Mouse (Mus musculus) limb, embryonic 15.5 days (tissue): ENCODE measurements around the gene Gm17657. TPM values are rescaled to one million over a fixed set of nuclear protein-coding genes. Genes with fewer than 3 reads are reported as not detected.
A peak's percentile ranks its signal among the peaks of the same experiment; 100 is the strongest.

Source experiments
- ATAC-seq: fragments of 200-750 bp; cut with Nextera tagmentation; 2 replicates; pipeline ENCODE4 v1.8.0; 2017; ENCODE audit warnings: low read depth, moderate TSS enrichment; ENCODE audit not compliant: insufficient number of reproducible peaks, low FRiP score, low TSS enrichment
- H3K27ac ChIP-seq: fragments of 300-500 bp; sonication (generic); 2 replicates; pipeline ENCODE4 v1.5.1; 2015; ENCODE audit warnings: moderate library complexity, mild to moderate bottlenecking, inconsistent platforms
- H3K27me3 ChIP-seq: fragments of 300-500 bp; sonication (generic); 2 replicates; pipeline ENCODE4 v1.6.1; 2015; ENCODE audit warnings: inconsistent platforms
- H3K36me3 ChIP-seq: fragments of 300-500 bp; sonication (generic); 2 replicates; pipeline ENCODE4 v1.6.1; 2015; ENCODE audit warnings: inconsistent platforms
- H3K4me1 ChIP-seq: fragments of 300-500 bp; sonication (generic); 2 replicates; pipeline ENCODE4 v1.6.1; 2015; ENCODE audit warnings: inconsistent platforms
- H3K4me2 ChIP-seq: fragments of 300-500 bp; sonication (generic); 2 replicates; pipeline ENCODE4 v1.6.1; 2015; ENCODE audit warnings: mild to moderate bottlenecking, inconsistent platforms
- H3K4me3 ChIP-seq: fragments of 300-500 bp; sonication (generic); 2 replicates; pipeline ENCODE4 v1.5.1; 2015; ENCODE audit warnings: mild to moderate bottlenecking, inconsistent platforms
- H3K9ac ChIP-seq: fragments of 300-500 bp; sonication (generic); 2 replicates; pipeline ENCODE4 v1.6.1; 2015; ENCODE audit warnings: inconsistent platforms
- H3K9me3 ChIP-seq: fragments of 300-500 bp; sonication (generic); 2 replicates; pipeline ENCODE4 v1.6.1; 2016; ENCODE audit warnings: inconsistent platforms
- WGBS: fragments of 180-500 bp; shearing (Covaris S2); methylation state at CpG from one replicate; pipeline ENCODE4 v1.1.7; 2015; 5-methylcytosine and 5-hydroxymethylcytosine counted together
- polyA plus RNA-seq: library from polyadenylated mRNA; unstranded; fragments of >200 nt; fragmentation: Nextera tagmentation; extraction: Ambion mirVana; gene quantifications from 2 replicates; pipeline ENCODE4 v1.2.1, GENCODE M21; 2015

The Gm17657 gene
- not detected in 2 replicates for polyA plus RNA-seq

DNA sequence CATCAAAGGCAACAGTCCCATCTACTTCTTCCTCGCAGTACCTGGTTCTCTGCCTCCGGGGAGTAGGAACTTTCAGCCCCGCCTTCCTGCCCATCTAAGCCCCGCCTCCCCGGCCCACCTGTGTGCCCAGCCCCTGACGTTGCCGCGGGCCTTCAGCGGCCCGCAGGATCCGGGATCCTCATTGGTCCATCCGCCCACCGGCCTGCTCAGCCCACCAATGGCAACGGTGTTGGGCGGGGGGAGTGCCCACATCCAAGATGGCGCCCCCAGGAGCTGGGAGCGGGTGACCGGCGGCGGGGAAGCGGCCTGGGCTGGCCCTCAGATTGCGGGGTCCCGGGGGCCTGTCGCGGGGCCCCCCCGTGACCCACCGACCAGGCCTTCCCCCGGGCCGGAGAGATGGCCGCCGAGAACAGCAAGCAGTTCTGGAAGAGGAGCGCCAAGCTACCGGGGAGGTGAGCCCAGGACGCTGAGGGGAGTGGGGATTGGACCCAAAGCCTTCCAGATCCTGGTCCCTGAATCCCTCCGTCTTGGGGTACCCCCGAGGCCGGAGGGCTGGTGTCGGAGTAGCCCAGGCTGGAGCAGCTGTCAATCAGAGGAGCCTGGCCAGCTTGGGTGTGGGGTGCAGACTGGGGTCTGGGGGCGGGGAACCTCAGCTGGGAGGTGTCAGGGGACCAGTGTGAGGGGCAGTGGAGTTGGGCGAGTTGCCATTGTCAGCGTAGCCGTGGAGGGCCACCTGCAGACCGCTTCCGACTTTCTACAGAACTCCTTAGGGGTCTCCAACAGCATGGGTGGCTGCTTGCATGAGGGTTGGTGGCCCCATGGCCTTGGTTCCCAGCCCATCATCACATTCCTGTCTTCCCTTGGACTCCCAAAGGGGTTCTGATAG, at the start of gene Gm17657, which contains the start of gene Tbc1d22b:
Gm17657 (minus strand) TSS at position 96 of the 886 bp plus-strand sequence.
Tbc1d22b (plus strand) TSS at position 243 of the 886 bp plus-strand sequence.
- ATAC-seq, result peak; percentile 96
- WGBS, result under 1% methylated on average over 44 of the region's 44 CpGs
- Histone ChIP-seq H3K27ac (peak within 1 kb of the TSS; percentile 54; the same call in 1 of the 2 replicates), H3K36me3 (no peaks in the 10 kb centered on the region), H3K9ac (peak within 1 kb of the TSS; percentile 96), H3K4me2 (peak within 1 kb of the TSS; percentile 90), H3K4me3 (peak within 1 kb of the TSS; percentile 91), H3K4me1 (peaks cover 15% of the 10 kb centered on the region), H3K27me3 (no peaks in the 10 kb centered on the region), H3K9me3 (no peaks in the 10 kb centered on the region)

DNA sequence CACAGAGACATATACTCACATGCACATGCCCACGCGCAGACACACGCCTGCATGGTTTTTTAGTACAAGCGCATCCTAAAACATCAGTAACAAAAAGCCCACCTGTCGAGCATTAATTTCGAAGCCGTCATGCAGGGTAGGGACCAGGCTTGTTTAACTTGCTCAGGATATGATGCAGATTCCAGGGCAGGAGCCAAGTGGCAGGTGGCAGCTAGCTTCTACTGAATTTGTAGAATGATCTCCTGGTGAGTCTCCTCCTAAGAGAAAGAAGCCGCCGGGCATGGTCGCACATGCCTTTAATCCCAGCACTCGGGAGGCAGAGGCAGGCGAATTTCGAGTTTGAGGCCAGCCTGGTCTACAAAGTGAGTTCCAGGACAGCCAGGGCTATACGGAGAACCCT, 49.6 kb upstream of the Gm17657 start:
- Histone ChIP-seq H3K27ac (no peak overlapping the region), H3K9me3 (no peaks in the 10 kb centered on the region), H3K4me1 (no peaks in the 10 kb centered on the region), H3K9ac (no peak overlapping the region), H3K27me3 (no peaks in the 10 kb centered on the region), H3K36me3 (peaks cover 85% of the 10 kb centered on the region), H3K4me3 (no peak overlapping the region), H3K4me2 (no peak overlapping the region)
- no peak for ATAC-seq
- WGBS, result 92% methylated on average over 14 of the region's 14 CpGs

DNA sequence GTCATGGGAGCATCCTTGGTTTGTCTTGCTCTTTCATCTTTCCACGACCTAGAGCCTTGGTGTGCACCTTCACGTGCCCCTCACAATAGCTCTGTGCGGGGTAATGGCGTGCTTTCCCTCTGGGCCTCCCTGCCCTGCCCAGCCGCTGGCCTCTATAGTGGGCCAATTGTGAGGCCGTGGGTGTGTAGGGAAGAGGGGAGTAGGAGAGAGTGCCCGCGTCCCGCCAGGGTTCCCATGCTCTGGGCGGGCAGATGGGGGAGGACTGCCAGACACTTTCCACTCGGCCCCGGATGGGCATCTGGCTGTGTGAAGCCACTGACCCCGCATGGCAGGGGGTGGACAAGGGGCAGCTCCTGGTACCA, 47.3 kb upstream of the Gm17657 start:
- no peaks in the 10 kb centered on the region for H3K27me3 ChIP-seq
- no peak overlapping the region for H3K4me3 ChIP-seq
- H3K9me3 ChIP-seq, result no peaks in the 10 kb centered on the region
- WGBS, result 91% methylated on average over 13 of the region's 13 CpGs
- H3K4me2 ChIP-seq, result no peak overlapping the region
- H3K36me3 ChIP-seq, result peaks cover 73% of the 10 kb centered on the region
- H3K4me1 ChIP-seq, result no peaks in the 10 kb centered on the region
- no peak for ATAC-seq
- no peak overlapping the region for H3K9ac ChIP-seq
- no peak overlapping the region for H3K27ac ChIP-seq

DNA sequence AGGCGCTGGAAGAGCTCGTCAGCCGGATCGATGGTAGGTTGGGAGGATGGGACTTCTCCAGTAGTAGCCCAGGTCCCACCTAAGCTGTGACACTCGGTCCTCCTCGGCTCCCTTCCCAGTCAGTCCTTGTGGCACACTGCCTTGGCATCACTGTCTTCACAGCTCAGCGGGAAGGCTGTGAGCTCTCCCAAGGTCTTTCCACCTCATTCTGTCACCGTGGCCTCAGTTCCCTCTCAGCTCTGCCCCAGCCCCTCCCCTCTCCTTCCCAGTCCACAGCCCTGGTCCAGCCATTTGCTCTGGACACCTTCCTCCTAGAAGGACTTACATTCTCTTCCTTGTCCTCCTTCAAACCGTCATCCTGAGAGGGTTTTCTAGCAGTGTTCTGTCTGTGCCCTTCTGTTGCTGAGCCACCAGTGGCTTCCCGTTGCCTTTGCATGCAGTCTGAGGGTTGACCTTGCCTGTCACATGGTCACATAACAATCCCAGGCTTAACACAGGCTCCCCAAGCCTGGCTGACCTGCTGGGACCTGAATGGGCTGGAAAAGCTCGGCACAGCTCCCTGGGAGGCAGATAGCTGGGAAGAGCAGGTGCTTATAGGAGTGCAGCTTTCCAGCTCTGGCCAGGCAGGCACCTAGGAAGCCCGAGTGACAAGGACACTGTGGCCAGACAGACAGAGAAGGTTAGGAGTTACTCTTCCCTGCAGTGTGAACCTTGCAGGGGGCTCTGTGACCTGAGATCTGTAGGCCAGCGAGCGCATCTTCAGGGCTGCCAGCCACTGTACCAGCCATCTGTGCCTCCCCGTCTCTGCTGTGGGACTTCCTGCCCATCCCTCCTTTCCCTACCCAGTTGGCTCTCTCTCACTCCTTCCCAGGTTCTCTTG, 46.7 kb upstream of the Gm17657 start:
- WGBS, result 87% methylated on average over 15 of the region's 15 CpGs
- Histone ChIP-seq H3K36me3 (peaks cover 69% of the 10 kb centered on the region), H3K4me2 (no peak overlapping the region), H3K9me3 (no peaks in the 10 kb centered on the region), H3K4me1 (no peaks in the 10 kb centered on the region), H3K27me3 (no peaks in the 10 kb centered on the region), H3K4me3 (no peak overlapping the region), H3K9ac (no peak overlapping the region), H3K27ac (no peak overlapping the region)
- no peak for ATAC-seq

DNA sequence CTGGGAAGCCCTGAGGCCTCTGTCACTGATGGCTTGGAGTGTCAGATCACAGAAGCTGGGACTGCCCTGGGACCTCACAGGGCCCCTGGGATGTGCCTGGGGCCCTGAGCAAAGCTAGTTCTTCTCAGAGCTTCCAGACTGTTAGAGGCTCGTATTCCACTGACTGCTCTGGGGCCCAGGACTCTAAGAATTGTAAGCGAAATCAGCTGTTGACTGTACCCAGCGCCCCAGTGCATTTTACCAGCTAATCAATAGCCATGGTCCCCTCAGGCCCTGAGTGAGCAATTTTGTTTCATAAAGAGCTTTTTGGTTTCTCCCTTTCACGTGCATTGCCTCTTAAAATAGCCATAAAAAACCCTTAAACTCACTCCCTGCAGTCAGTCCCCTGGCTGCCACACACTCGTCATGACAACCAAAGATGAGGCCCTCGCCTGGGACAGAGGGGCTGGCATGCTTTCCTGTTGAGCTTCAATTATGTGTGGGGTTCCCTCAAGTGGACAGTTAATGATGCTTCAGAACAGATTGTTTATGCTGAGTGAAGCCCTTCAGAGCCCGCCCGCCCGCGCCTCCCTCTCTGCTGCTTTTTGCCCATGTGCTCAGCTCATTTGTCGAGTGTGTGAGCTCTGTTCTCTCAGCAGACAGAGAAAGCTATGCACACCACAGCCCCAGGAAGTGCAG, 39.9 kb upstream of the Gm17657 start:
- Histone ChIP-seq H3K9me3 (no peaks in the 10 kb centered on the region), H3K4me1 (peaks cover 8% of the 10 kb centered on the region; the same call in 1 of the 2 replicates), H3K27me3 (no peaks in the 10 kb centered on the region), H3K4me2 (no peak overlapping the region), H3K9ac (no peak overlapping the region), H3K27ac (peak overlapping the region; percentile 47; the same call in 1 of the 2 replicates), H3K36me3 (peaks cover 26% of the 10 kb centered on the region; the same call in 1 of the 2 replicates), H3K4me3 (no peak overlapping the region)
- WGBS, result 48% methylated on average over 11 of the region's 11 CpGs
- ATAC-seq, result no peak

DNA sequence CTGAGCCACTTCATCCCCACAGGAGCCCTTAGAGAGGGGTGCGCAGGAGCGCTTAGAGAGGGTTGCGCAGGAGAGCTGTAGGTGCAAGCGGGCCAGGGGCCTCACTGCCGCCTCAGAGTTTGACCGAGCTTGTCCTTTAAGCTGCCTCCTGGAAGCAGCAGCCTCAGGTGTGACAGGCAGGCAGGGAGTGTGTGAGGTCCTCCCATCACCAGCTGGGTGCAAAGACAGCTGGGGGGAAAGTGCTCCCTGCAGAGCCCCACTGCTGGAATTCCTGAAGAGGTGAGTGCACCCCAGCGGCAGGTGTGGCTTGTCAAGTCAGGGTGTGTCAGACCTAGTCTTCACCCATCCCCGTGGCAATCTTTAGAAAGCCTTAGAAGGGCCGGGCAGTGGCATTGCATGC, 37.5 kb upstream of the Gm17657 start:
- Histone ChIP-seq H3K27me3 (no peaks in the 10 kb centered on the region), H3K4me2 (no peak overlapping the region), H3K4me1 (peaks cover 8% of the 10 kb centered on the region; the same call in 1 of the 2 replicates), H3K36me3 (peaks cover 33% of the 10 kb centered on the region), H3K9ac (no peak overlapping the region), H3K4me3 (no peak overlapping the region), H3K9me3 (no peaks in the 10 kb centered on the region), H3K27ac (no peak overlapping the region)
- 84% methylated on average over 9 of the region's 9 CpGs for WGBS
- ATAC-seq, result no peak

DNA sequence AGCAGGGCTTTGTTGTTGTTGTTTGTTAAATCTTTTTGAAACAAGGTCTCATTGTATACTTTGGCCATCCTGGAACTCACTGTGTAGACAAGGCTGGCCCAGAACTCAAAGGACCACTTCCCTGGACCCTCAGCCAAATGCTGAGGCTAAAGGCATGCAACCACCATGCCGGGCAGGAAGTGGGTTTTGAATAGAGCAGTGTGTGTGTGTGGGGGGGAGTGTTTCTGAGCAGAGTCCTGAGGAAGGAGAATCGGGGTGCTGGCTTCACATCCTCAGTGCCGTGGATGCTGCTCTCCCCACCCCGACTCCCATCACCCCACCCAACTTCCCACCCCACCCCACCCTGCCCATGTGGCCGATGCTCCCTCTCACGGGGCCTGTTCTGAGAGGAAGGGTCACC, 36.0 kb upstream of the Gm17657 start:
- H3K9ac ChIP-seq, result no peak overlapping the region
- no peak for ATAC-seq
- 81% methylated on average over 6 of the region's 6 CpGs for WGBS
- peaks cover 8% of the 10 kb centered on the region; the same call in 1 of the 2 replicates for H3K4me1 ChIP-seq
- H3K36me3 ChIP-seq, result peaks cover 30% of the 10 kb centered on the region
- no peak overlapping the region for H3K4me3 ChIP-seq
- no peak overlapping the region for H3K27ac ChIP-seq
- no peaks in the 10 kb centered on the region for H3K27me3 ChIP-seq
- no peak overlapping the region for H3K4me2 ChIP-seq
- no peaks in the 10 kb centered on the region for H3K9me3 ChIP-seq

DNA sequence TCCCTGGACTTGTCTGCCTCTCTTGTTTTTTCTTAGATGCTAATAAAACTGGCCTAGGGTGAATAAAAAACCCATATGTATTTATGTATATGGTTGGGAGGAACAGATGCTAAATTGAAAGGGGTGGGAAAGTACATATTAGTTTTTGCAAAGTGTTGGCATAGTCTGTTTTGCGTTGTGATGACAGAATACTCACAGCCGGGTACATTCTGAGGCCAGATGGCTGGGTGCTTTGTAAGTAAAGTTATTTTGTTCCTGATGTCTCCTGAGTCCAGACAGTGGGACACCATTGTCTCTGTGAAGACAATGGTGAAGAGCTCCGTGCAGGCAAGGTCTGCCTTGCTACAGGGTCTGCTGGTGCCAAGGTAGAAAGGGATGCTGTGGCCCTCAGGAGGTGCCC, 35.3 kb upstream of the Gm17657 start:
- Histone ChIP-seq H3K27ac (no peak overlapping the region), H3K4me3 (no peak overlapping the region), H3K4me1 (peaks cover 8% of the 10 kb centered on the region; the same call in 1 of the 2 replicates), H3K27me3 (no peaks in the 10 kb centered on the region), H3K9me3 (no peaks in the 10 kb centered on the region), H3K36me3 (peaks cover 34% of the 10 kb centered on the region), H3K4me2 (no peak overlapping the region), H3K9ac (no peak overlapping the region)
- ATAC-seq, result no peak
- WGBS, result 75% methylated on average over 3 of the region's 3 CpGs

DNA sequence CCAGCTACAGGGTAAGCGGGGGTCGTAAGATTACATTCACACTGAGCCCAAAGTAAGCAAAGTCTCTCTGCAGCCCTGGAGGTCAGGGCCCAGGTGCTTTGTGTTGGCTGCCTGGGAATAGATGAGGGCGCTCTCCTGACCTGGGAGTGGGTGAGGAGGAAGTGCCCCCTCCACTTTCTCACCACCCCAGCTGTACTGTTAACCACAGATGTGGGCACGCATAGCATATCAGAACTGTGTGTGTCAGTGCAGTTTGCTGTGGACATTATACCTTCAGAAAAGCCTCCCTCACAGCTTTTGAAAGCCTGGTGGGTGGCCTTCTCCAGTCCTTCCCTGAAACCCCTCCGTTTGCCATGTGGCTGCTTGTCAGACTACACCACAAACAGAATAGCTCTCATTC, 34.9 kb upstream of the Gm17657 start:
- H3K36me3 ChIP-seq, result peaks cover 38% of the 10 kb centered on the region
- no peak overlapping the region for H3K27ac ChIP-seq
- H3K9ac ChIP-seq, result no peak overlapping the region
- H3K27me3 ChIP-seq, result no peaks in the 10 kb centered on the region
- H3K4me3 ChIP-seq, result no peak overlapping the region
- peaks cover 4% of the 10 kb centered on the region; the same call in 1 of the 2 replicates for H3K4me1 ChIP-seq
- no peak overlapping the region for H3K4me2 ChIP-seq
- H3K9me3 ChIP-seq, result no peaks in the 10 kb centered on the region
- WGBS, result 85% methylated on average over 5 of the region's 5 CpGs
- no peak for ATAC-seq

DNA sequence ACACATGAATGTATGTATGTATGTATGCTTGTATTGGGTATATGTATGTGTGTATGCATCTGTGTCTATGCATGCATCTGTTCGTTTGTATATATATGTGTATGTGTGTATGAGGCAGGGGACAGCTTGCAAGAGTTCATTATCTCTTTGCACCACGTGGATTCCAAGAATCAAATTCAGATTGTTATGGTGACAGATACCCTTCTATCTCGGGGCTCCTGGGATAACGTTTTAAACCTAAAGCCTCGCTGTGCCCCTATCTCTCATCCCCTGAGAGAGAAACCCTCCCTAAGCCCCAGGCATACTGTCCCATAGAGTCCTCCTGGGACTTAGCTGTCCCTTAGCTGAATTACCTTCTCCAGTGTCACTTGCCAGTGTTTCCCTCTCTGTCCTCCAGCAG, 34.1 kb upstream of the Gm17657 start:
- H3K4me3 ChIP-seq, result no peak overlapping the region
- H3K4me2 ChIP-seq, result no peak overlapping the region
- WGBS, result 89% methylated on average over 5 of the region's 5 CpGs
- H3K4me1 ChIP-seq, result no peaks in the 10 kb centered on the region
- no peak for ATAC-seq
- no peaks in the 10 kb centered on the region for H3K27me3 ChIP-seq
- H3K36me3 ChIP-seq, result peaks cover 45% of the 10 kb centered on the region
- H3K9ac ChIP-seq, result no peak overlapping the region
- no peaks in the 10 kb centered on the region for H3K9me3 ChIP-seq
- no peak overlapping the region for H3K27ac ChIP-seq

DNA sequence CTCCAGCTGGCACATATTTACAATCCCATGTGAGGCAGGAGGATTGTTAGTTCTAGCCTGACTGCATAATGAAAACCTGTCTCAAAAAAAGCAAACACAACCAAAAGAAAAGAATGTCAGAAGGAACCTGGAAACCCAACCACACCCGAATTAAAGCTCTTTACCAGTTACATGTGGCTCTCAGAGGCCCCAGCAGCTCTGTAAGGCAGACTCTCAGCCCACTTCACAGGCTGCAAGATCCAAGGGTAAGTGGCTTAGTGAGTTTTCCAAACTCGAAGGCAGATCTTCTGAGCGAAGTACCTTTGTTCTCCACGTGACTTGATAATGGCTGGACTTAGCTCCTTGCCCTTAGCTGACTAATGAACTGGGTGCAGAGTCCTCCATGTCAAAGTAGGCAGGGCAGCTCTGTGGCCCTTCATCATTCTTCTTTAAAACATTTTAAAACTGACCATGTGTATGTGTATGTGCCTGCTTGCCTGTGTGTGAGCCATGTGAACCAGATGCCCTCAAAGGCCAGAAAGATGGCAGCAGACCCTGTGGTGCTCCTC, 30.2 kb upstream of the Gm17657 start:
- Histone ChIP-seq H3K9me3 (no peaks in the 10 kb centered on the region), H3K4me3 (no peak overlapping the region), H3K36me3 (peaks cover 70% of the 10 kb centered on the region), H3K27me3 (no peaks in the 10 kb centered on the region), H3K27ac (no peak overlapping the region), H3K4me1 (no peaks in the 10 kb centered on the region), H3K9ac (no peak overlapping the region), H3K4me2 (no peak overlapping the region)
- whole genome bisulfite sequencing, result 89% methylated on average over 4 of the region's 4 CpGs
- no peak for ATAC-seq
